ENCODE assay signal across 13 mouse cellular contexts in genomic region chr16:58354551-58354950, GRCm38 (mm10). TPM values are rescaled to one million over a fixed set of nuclear protein-coding genes. Genes with fewer than 3 reads are reported as not detected.
DNase-seq lines count a peak whose midpoint lies in the region; ATAC-seq lines count a peak whose summit lies in the region.
"Had no signal": no experiment of that assay in that cellular context is flagged by ENCODE, and none has a peak within 500 bp of the region (broad histone marks: within the 10 kb centered on the region; RNA-seq: fewer than 3 reads in every experiment).

No protein-coding gene starts in this region.

- no peaks in the 10 kb centered on the region for H3K36me3 ChIP-seq in kidney, embryonic 16.5 days (ENCODE audit: insufficient read depth, low read length)
- H3K36me3 ChIP-seq: hindbrain, embryonic 15.5 days; liver, embryonic 12.5 days; midbrain, embryonic 12.5 days had no signal

- peak; percentile 26 to 48 for DNase-seq in cerebellum, postnatal 10 days
- DNase-seq in cerebellum, adult 11 months = no peak
- DNase-seq in kidney, postnatal 10 days = peak; percentile 66
- peak; percentile 9 for DNase-seq in right cerebral cortex, postnatal 14 days
- no peak for DNase-seq in right cerebral cortex, postnatal 36 days (ENCODE audit: low spot score in 2 of 2)
- DNase-seq in testis, postnatal 14 days (ENCODE audit: low spot score) = peak; percentile 15
- DNase-seq in frontal cortex, postnatal 25 days (ENCODE audit: low spot score in 2 of 2) = no peak
- DNase-seq: cerebellum, adult 2 months; thymus, postnatal 14 days had no signal

- H3K9me3 ChIP-seq in kidney, embryonic 16.5 days (ENCODE audit: low read length) = no peaks in the 10 kb centered on the region
- H3K9me3 ChIP-seq: hindbrain, embryonic 15.5 days; liver, embryonic 12.5 days; midbrain, embryonic 12.5 days had no signal

- no peak for ATAC-seq in kidney, embryonic 16.5 days (ENCODE audit: low FRiP score, low TSS enrichment)
- ATAC-seq: liver, embryonic 12.5 days had no signal

- H3K4me2 ChIP-seq in kidney, embryonic 16.5 days (replicated peaks; ENCODE audit: low read depth, low read length) = no peak overlapping the region
- H3K4me2 ChIP-seq: hindbrain, embryonic 15.5 days; liver, embryonic 12.5 days; midbrain, embryonic 12.5 days had no signal

- no peak overlapping the region for H3K9ac ChIP-seq in kidney, embryonic 16.5 days (replicated peaks; ENCODE audit: low read length)
- H3K9ac ChIP-seq: hindbrain, embryonic 15.5 days; liver, embryonic 12.5 days; midbrain, embryonic 12.5 days had no signal

- H3K27ac ChIP-seq in kidney, embryonic 16.5 days (ENCODE audit: low read length) = no peak overlapping the region
- H3K27ac ChIP-seq: hindbrain, embryonic 15.5 days; liver, embryonic 12.5 days; midbrain, embryonic 12.5 days had no signal

- WGBS in kidney, embryonic 16.5 days = 72% methylated on average over 6 of the region's 6 CpGs

- H3K4me3 ChIP-seq in kidney, embryonic 16.5 days (ENCODE audit: low read length) = no peak overlapping the region
- H3K4me3 ChIP-seq: hindbrain, embryonic 15.5 days; liver, embryonic 12.5 days; midbrain, embryonic 12.5 days had no signal

- no peaks in the 10 kb centered on the region for H3K27me3 ChIP-seq in kidney, embryonic 16.5 days (ENCODE audit: insufficient read depth, low read length)
- H3K27me3 ChIP-seq: hindbrain, embryonic 15.5 days; liver, embryonic 12.5 days; midbrain, embryonic 12.5 days had no signal

- H3K4me1 ChIP-seq in kidney, embryonic 16.5 days (ENCODE audit: insufficient read depth, low read length) = no peaks in the 10 kb centered on the region
- H3K4me1 ChIP-seq: hindbrain, embryonic 15.5 days; liver, embryonic 12.5 days; midbrain, embryonic 12.5 days had no signal

RNA-seq across cellular contexts. Expression of gene Dcbld2, which starts 53.7 kb away (rescaled TPM):
- polyA plus RNA-seq in kidney, embryonic 16.5 days (2015; fragmentation: Nextera tagmentation; extraction: Ambion mirVana) = 4.1 and 5.3 TPM in 2 replicates

Comparison
In these comparisons a context has a peak if more than half of its experiments do, and no peak if none do; other contexts are left out.
1. DNase-seq: peak in cerebellum, postnatal 10 days (2 of 2), kidney, postnatal 10 days (single experiment), right cerebral cortex, postnatal 14 days (single experiment) and testis, postnatal 14 days (single experiment); none in cerebellum, adult 11 months (single experiment), right cerebral cortex, postnatal 36 days (0 of 2) and frontal cortex, postnatal 25 days (0 of 2).